Mouse (Mus musculus) heart, adult 9 months (tissue): ENCODE data around the gene Ercc5.
A peak's percentile ranks its signal among the peaks of the same experiment; 100 is the strongest.

Source experiments
- DNase-seq, 2 experiments: peaks; one replicate each; pipeline ENCODE4 v3.0.0; 2022; ENCODE audit warnings: low spot score in 2 of 2

Gene Ercc5

GRCm38 (mm10) chr1:44147563-44148381 lies at the start of gene Ercc5:
Gene Ercc5, plus strand, starts transcription at chr1:44147744.
- DNase-seq = peak; percentile 91 to 94

GRCm38 (mm10) chr1:44101448-44102225 lies 45.9 kb upstream of the Ercc5 start:
- DNase-seq = peak; percentile 14 to 19

- DNase-seq = peak; percentile 91 to 93
Observed at GRCm38 (mm10) chr1:44102259-44102717, 45.3 kb upstream of the Ercc5 start, which contains the start of gene Tex30. Gene Tex30, minus strand, starts transcription at chr1:44102441.

GRCm38 (mm10) chr1:44102939-44103338 lies 44.6 kb upstream of the Ercc5 start:
- peak in 1 of 2 experiments; percentile 2 for DNase-seq

- no peak for DNase-seq
Observed at GRCm38 (mm10) chr1:44117571-44117970, 30.0 kb upstream of the Ercc5 start.

- peak; percentile 94 to 95 for DNase-seq
Observed at GRCm38 (mm10) chr1:44118239-44119054, 29.1 kb upstream of the Ercc5 start, which contains the start of the genes Kdelc1 and Bivm. Gene Kdelc1, minus strand, starts transcription at chr1:44118808. Gene Bivm, plus strand, starts transcription at chr1:44118957.

GRCm38 (mm10) chr1:44119201-44120073 lies 28.1 kb upstream of the Ercc5 start:
- peak; percentile 78 to 81 for DNase-seq

- no peak for DNase-seq
Observed at GRCm38 (mm10) chr1:44120074-44120406, 27.5 kb upstream of the Ercc5 start.

- DNase-seq = no peak
Observed at GRCm38 (mm10) chr1:44122256-44122655, 25.3 kb upstream of the Ercc5 start.

GRCm38 (mm10) chr1:44125590-44125989 lies 22.0 kb upstream of the Ercc5 start:
- DNase-seq = no peak

- no peak for DNase-seq
Observed at GRCm38 (mm10) chr1:44129929-44130581, 17.5 kb upstream of the Ercc5 start.

GRCm38 (mm10) chr1:44140232-44140631 lies 7.3 kb upstream of the Ercc5 start:
- DNase-seq = no peak

- peak in 1 of 2 experiments; percentile 10 for DNase-seq
Observed at GRCm38 (mm10) chr1:44142747-44143146, 4.8 kb upstream of the Ercc5 start.

GRCm38 (mm10) chr1:44148706-44149105 lies 1.2 kb downstream of the Ercc5 start:
- DNase-seq = no peak

GRCm38 (mm10) chr1:44155287-44155686 lies 7.7 kb downstream of the Ercc5 start:
- no peak for DNase-seq

- no peak for DNase-seq
Observed at GRCm38 (mm10) chr1:44158317-44158716, 10.8 kb downstream of the Ercc5 start.

- DNase-seq = no peak
Observed at GRCm38 (mm10) chr1:44161818-44162217, 14.3 kb downstream of the Ercc5 start.

GRCm38 (mm10) chr1:44162389-44162788 lies 14.8 kb downstream of the Ercc5 start:
- no peak for DNase-seq

- DNase-seq = no peak
Observed at GRCm38 (mm10) chr1:44167859-44168383, 20.4 kb downstream of the Ercc5 start.

GRCm38 (mm10) chr1:44172656-44173055 lies 25.1 kb downstream of the Ercc5 start:
- no peak for DNase-seq
